Mouse (Mus musculus) thymus, adult 2 months (tissue): ENCODE results near the gene Sytl3.

Experiments used
- CTCF ChIP-seq: fragments of 200-500 bp; IDR thresholded peaks from 2 replicates; pipeline ENCODE4 v1.5.1; 2012; ENCODE audit warnings: mild to moderate bottlenecking, control low read depth, low read length, moderate library complexity, borderline replicate concordance; ENCODE audit not compliant: control insufficient read depth, poor library complexity, insufficient read depth; ENCODE audit errors: extremely low read depth
- POLR2A ChIP-seq: fragments of 200-500 bp; IDR thresholded peaks from 2 replicates; pipeline ENCODE4 v1.6.1; 2012; ENCODE audit warnings: mild to moderate bottlenecking, low read length, control low read depth, moderate library complexity; ENCODE audit not compliant: control insufficient read depth, poor library complexity, insufficient read depth; ENCODE audit errors: extremely low read depth

DNA sequence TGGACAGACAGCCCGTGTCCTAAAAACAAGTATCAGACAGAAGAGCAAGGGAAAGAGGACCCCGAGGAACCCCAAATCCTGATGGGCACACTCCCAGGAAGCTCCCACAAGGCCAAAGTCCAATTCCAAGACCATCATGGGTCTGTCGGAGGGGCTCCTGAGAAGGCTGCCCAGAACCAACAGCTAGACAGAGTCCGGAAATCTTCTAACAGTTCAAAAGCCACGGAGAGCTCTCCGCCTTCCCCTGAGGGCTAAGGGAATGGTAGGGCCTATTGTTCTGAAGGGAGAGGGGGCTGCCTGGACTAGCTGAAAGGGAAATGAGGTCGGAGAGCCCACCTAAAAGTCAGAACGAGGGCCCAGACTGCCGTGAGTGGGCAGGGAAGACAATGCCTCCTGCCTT, 85.5 kb downstream of the Sytl3 start:
- no peak for TF ChIP-seq CTCF
- no peak for TF ChIP-seq POLR2A
